Mouse (Mus musculus) stomach, postnatal 0 days (tissue): ENCODE data around the gene Mrpl41.

ENCODE experiments used
- CTCF ChIP-seq: IDR thresholded peaks from 2 replicates; pipeline ENCODE4 v1.5.1; 2016; ENCODE audit warnings: antibody characterized with exemption, low read depth, mild to moderate bottlenecking, moderate library complexity
- EP300 ChIP-seq: optimal IDR thresholded peaks from 2 replicates; pipeline ENCODE3; 2016; ENCODE audit warnings: antibody characterized with exemption

DNA sequence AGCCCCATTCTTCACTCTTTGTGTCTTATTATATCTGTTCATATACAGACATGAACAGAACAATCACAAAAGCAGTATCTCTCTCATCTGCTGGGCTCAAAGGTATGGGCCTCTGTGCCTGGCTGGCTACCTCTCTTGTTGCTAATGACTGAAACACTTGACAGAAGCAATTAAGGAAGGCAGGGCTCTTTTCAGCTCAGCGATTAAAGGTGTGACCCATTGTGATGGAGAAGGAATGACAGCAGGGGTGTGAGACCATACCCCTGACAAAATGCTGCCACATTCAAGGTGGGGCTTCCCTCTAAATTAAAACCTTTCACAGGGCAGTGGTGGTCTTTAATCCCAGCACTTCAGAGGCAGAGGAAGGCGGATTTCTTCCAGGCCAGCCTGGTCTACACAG is 12.9 kb upstream of the Mrpl41 start:
- TF ChIP-seq CTCF (no peak), EP300 (no peak)
